Mouse (Mus musculus): ENCODE data around the gene Topbp1.

DNA sequence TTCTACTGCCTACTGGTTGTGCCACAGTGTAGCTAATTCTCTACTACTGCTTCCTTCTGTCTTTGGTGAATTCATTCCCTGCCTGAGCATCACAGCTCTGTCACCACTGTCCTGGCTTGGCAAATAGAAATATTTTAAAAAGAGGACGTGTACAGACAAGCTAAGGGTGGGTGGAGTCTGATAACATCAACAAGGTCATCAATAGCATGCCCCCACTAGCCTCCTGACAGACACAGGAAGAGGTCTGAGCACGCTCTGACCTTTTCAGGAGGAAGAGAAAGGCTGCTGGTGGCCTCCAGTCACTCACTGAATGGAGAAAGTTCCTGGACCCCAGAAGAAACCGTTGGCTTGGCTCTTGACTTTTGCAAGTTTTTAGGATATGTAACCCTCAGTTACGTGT, 18.6 kb upstream of the Topbp1 start:
- TF ChIP-seq GATA1 (IDR thresholded peaks at IDR 0.05; ENCODE audit: borderline replicate concordance, low read length) (no peak), FLI1 (IDR thresholded peaks at IDR 0.05; ENCODE audit: low read length) (no peak)

Measured in megakaryocyte, embryonic 14.5 days (primary cell).